Mouse (Mus musculus): ENCODE results near the gene Fcrlb. TPM values are rescaled to one million over a fixed set of nuclear protein-coding genes. Genes with fewer than 3 reads are reported as not detected.

Fcrlb gene
- polyA plus RNA-seq, 2 experiments from 2014 or later: not detected

GRCm38 (mm10) chr1:170868107-170868904, 44.4 kb downstream of the Fcrlb start:
- peak; percentile 12 for ATAC-seq

- ATAC-seq: peak; percentile 58
Observed at GRCm38 (mm10) chr1:170867691-170868105, 45.0 kb downstream of the Fcrlb start, which contains the start of gene Atf6. TSS of gene Atf6 (minus strand) at chr1:170867771.

- ATAC-seq: no peak
Observed at GRCm38 (mm10) chr1:170866992-170867690, 45.6 kb downstream of the Fcrlb start.

GRCm38 (mm10) chr1:170865406-170865805, 47.3 kb downstream of the Fcrlb start:
- ATAC-seq: no peak

- ATAC-seq: no peak
Observed at GRCm38 (mm10) chr1:170864754-170865153, 48.0 kb downstream of the Fcrlb start.

- no peak for ATAC-seq
Observed at GRCm38 (mm10) chr1:170864234-170864633, 48.5 kb downstream of the Fcrlb start.

- ATAC-seq: peak; percentile 48
Observed at GRCm38 (mm10) chr1:170863033-170863432, 49.7 kb downstream of the Fcrlb start.

- no peak for ATAC-seq
Observed at GRCm38 (mm10) chr1:170862435-170862717, 50.4 kb downstream of the Fcrlb start.

GRCm38 (mm10) chr1:170861671-170862434, 50.9 kb downstream of the Fcrlb start:
- ATAC-seq: peak; percentile 61

GRCm38 (mm10) chr1:170858872-170859271, 53.9 kb downstream of the Fcrlb start:
- no peak for ATAC-seq

GRCm38 (mm10) chr1:170857369-170857768, 55.4 kb downstream of the Fcrlb start:
- ATAC-seq: no peak

Other genes with a start within 250 kb of the Fcrlb start
- gene Atf6, start 45.2 kb downstream of the Fcrlb start, polyA plus RNA-seq (2017; shearing (Covaris generic)): 1 to 10 TPM; 6.5 to 8.2 TPM
- not detected for gene Gm26620, start 27.9 kb downstream of the Fcrlb start, polyA plus RNA-seq (2017; shearing (Covaris generic))
- 10 to 100 TPM; 10.2 to 14.5 TPM for gene Dusp12, start 27.4 kb downstream of the Fcrlb start, polyA plus RNA-seq (2017; shearing (Covaris generic))
- 1 to 10 TPM in 1 of 2 experiments, not detected in 1; 4.9 TPM for gene Fcrla, start 14.6 kb upstream of the Fcrlb start, polyA plus RNA-seq (2017; shearing (Covaris generic))
- gene Fcgr2b, start 63.6 kb upstream of the Fcrlb start, polyA plus RNA-seq (2017; shearing (Covaris generic)): under 1 TPM; 0.20 to 0.94 TPM
- under 1 TPM in 1 of 2 experiments, not detected in 1; 0.40 TPM for gene Fcgr4, start 106.0 kb upstream of the Fcrlb start, polyA plus RNA-seq (2017; shearing (Covaris generic))
- under 1 TPM in 1 of 2 experiments, not detected in 1; 0.45 TPM for gene Fcgr3, start 152.0 kb upstream of the Fcrlb start, polyA plus RNA-seq (2017; shearing (Covaris generic))
- 1 to 10 TPM; 2.1 to 2.4 TPM for gene Cfap126, start 201.0 kb upstream of the Fcrlb start, polyA plus RNA-seq (2017; shearing (Covaris generic))
- 100 to 1,000 TPM; 102 to 131 TPM for gene Sdhc, start 237.7 kb upstream of the Fcrlb start, polyA plus RNA-seq (2017; shearing (Covaris generic))
- not detected for gene Mpz, start 237.8 kb upstream of the Fcrlb start, polyA plus RNA-seq (2017; shearing (Covaris generic))

All from activated CD4-positive, CD25-positive, alpha-beta regulatory T cell, adult 4 months (primary cell).